Mouse (Mus musculus) adrenal gland, postnatal 10 days (tissue): Measurements from ENCODE around the gene Cfap52. TPM values are rescaled to one million over a fixed set of nuclear protein-coding genes. Genes with fewer than 3 reads are reported as not detected.

ENCODE experiments used
- DNase-seq: peaks from one replicate; pipeline ENCODE4 v3.0.0; 2021; ENCODE audit warnings: mixed read lengths
- long read RNA-seq, 2 experiments: library from polyadenylated mRNA; stranded (forward); transcript quantifications; one replicate each; pipeline ENCODE4 v2.0.0; 2021
- total RNA-seq, 2 experiments: library from RNA; stranded (reverse); gene quantifications; 2 replicates each; pipeline ENCODE4 v1.2.3; 2021

Cfap52 gene
- under 1 TPM in 1 of 2 experiments, not detected in 1; 0.55 TPM for total RNA-seq
- long read RNA-seq, experiment 1, result 0 reads
- long read RNA-seq, experiment 2, result 0 reads

GRCm38 (mm10) chr11:67965242-67965883 is at the start of gene Cfap52:
TSS of gene Cfap52 (minus strand) at chr11:67965651.
- DNase-seq, result peak; percentile 91

GRCm38 (mm10) chr11:68012207-68012606 is 46.8 kb upstream of the Cfap52 start:
- DNase-seq, result no peak

- DNase-seq, result no peak
These were observed 43.9 kb upstream of the Cfap52 start for GRCm38 (mm10) chr11:68009377-68009776.

- peak; percentile 24 for DNase-seq
These were observed 42.2 kb upstream of the Cfap52 start for GRCm38 (mm10) chr11:68007645-68008044.

GRCm38 (mm10) chr11:68006216-68006789 is 40.9 kb upstream of the Cfap52 start:
- DNase-seq, result no peak

- DNase-seq, result peak; percentile 83
These were observed 38.7 kb upstream of the Cfap52 start for GRCm38 (mm10) chr11:68004191-68004590.

GRCm38 (mm10) chr11:67999629-68000028 is 34.2 kb upstream of the Cfap52 start:
- DNase-seq, result no peak

- DNase-seq, result no peak
These were observed 33.5 kb upstream of the Cfap52 start for GRCm38 (mm10) chr11:67998905-67999304.

GRCm38 (mm10) chr11:67995965-67996364 is 30.5 kb upstream of the Cfap52 start:
- DNase-seq, result no peak

GRCm38 (mm10) chr11:67991240-67991639 is 25.8 kb upstream of the Cfap52 start:
- DNase-seq, result no peak

- no peak for DNase-seq
These were observed 18.1 kb upstream of the Cfap52 start for GRCm38 (mm10) chr11:67983564-67983963.

- peak; percentile 22 for DNase-seq
These were observed 9.8 kb upstream of the Cfap52 start for GRCm38 (mm10) chr11:67975252-67975651.

- DNase-seq, result no peak
These were observed 7.8 kb upstream of the Cfap52 start for GRCm38 (mm10) chr11:67973225-67973624.

- DNase-seq, result no peak
These were observed 7.2 kb upstream of the Cfap52 start for GRCm38 (mm10) chr11:67972606-67973005.

GRCm38 (mm10) chr11:67967831-67968230 is 2.4 kb upstream of the Cfap52 start:
- no peak for DNase-seq

GRCm38 (mm10) chr11:67965905-67966878 is 741 bp upstream of the Cfap52 start, which contains the start of gene Stx8:
TSS of gene Stx8 (plus strand) at chr11:67966193.
- DNase-seq, result peak; percentile 98

GRCm38 (mm10) chr11:67964110-67964509 is 1.3 kb downstream of the Cfap52 start:
- no peak for DNase-seq

- DNase-seq, result no peak
These were observed 11.0 kb downstream of the Cfap52 start for GRCm38 (mm10) chr11:67954413-67954812.

GRCm38 (mm10) chr11:67953604-67954003 is 11.8 kb downstream of the Cfap52 start:
- no peak for DNase-seq

GRCm38 (mm10) chr11:67949475-67949874 is 16.0 kb downstream of the Cfap52 start:
- DNase-seq, result no peak

GRCm38 (mm10) chr11:67948229-67948628 is 17.2 kb downstream of the Cfap52 start:
- DNase-seq, result no peak

- no peak for DNase-seq
These were observed 33.3 kb downstream of the Cfap52 start for GRCm38 (mm10) chr11:67932156-67932555.
